Mouse (Mus musculus) forelimb bud, embryonic 11.5 days (tissue): ENCODE measurements around the gene Ubr7.

Experiments used
- DNase-seq: peaks from one replicate; pipeline ENCODE4 v3.0.0-alpha.2; 2012; ENCODE audit warnings: low read depth, low spot score

The Ubr7 gene

DNA sequence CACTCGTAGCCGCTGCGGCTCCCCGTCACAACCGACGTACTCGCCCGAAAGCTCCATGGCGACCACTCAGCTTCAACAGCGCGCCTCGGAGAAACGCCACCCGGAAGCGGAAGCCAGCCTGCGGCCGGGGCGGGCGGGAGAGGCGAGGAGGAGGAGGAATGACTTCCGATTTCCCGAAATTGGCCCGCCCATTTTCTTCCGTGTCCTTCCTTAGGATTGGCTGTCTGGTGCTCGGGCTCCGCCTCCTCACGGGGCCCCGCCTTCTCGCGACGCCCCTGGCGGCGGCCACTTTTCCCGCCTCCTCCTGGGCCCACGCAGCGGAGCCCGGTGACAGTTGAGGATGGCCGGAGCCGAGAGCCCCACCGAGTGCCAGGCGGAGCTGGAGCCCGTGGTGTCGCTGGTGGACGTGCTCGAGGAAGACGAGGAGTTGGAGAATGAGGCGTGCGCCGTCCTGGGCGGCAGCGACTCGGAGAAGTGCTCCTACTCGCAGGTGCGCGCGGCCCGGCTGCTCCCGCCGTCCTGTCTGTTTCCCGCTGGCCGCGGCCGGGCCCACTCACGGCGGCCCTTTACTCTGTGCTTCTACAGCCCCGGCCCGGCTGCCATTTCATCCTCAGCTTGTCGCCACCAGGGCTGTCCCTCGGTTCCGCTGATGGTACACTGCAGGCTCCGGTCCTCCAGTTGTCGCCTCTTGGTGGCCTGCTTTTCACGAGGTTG is at the start of gene Ubr7, which contains the start of the genes Gm28051 and Gon7:
Ubr7 (plus strand) TSS at position 279 of the 714 bp plus-strand sequence.
Gm28051 (minus strand) TSS at position 77 of the 714 bp plus-strand sequence.
Gon7 (minus strand) TSS at position 115 of the 714 bp plus-strand sequence.
- peak; percentile 97 for DNase-seq

DNA sequence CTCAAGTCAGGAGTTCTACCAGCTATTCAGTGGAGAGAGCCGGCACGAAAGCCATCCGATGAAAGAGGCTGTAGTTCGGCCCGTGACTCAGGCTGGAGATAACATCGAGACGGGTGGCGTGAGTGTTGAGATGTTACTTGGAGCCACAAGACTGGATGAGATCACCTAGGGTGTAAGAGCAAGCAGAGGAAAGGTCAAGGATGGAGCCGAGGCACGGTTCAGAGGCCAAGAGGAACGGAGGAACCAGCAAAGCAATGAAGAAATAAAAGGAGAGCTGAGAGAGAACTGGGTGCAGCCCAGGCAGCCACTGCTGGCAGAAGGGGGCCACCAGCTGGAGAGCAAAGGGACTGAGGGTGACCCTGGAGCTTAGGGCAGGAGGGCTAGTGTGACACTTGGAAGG is 49.5 kb upstream of the Ubr7 start:
- no peak for DNase-seq

DNA sequence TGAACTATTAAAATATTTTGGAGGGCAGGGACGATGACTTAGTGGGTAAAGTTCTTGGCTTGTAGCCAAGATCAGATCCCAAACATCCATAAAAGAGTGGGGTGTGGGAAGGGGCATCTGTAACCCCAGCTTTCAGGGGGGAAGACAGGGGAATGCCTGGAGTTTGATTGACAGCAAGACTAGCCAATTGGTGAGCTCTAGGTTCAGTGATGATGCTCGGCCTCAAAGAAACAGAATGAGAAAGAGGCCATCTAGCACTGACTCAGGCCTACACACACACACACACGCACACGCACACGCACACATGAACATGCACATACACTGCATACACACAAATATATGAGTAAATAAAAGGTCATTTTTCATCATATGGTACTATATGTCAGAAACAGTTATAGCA is 47.9 kb upstream of the Ubr7 start:
- DNase-seq, result no peak

DNA sequence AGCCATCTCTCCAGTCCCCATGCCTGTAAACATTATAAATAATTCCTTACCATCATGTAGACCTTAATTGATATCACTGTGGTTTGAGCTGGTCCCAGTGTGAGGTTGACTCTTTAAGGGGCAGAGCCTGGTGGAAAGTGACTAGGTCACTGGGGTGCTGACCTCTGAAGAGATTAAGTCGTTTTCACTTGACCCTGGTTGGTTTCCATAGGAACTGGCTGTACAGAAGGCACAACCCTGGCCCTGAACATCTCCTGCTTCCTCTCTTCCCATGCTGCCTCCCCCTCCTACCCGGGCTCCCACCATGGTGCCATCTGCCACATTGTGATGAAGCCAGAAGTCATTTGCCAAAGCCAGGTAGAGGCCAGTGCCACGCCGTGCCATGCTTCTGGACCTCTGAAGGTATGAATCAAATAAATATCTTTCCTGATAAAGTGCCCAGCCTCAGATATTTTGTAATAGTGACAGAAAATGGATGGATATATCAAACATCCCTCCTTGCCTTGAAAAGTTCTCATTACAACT is 46.9 kb upstream of the Ubr7 start:
- DNase-seq, result no peak

DNA sequence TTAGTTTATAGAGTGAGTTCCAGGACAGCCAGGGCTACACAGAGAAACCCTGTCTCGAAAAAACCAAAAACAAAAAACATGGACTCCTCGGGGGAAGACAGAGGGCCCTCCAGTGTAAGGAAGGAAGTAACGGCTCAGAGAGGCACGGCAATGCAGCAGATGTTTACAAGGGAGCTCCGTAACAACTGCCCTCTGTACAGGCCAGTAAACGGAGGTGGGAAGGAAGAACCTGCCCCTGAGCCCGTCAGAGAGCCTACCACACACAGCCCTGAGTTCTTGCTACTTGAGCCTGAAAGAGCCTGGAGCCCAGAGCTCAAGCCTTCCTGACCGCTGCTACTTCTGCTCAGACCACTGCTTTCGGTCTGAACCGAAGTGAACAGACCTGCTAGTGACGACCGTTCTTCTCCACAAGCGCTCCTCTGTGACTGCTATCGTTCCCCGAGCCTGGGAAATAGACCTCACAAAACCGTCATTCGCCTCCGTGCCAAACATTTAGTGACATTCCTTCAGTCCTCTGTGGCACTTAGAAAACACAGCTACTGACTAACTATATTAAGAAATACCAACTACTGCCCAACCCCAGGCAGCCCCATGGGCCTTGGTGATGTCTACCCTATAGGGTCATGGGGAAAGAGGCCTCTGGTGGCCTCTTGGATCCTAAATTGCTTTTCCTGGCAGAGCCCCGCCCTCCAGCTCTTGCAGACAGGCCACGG is 44.5 kb upstream of the Ubr7 start:
- no peak for DNase-seq

DNA sequence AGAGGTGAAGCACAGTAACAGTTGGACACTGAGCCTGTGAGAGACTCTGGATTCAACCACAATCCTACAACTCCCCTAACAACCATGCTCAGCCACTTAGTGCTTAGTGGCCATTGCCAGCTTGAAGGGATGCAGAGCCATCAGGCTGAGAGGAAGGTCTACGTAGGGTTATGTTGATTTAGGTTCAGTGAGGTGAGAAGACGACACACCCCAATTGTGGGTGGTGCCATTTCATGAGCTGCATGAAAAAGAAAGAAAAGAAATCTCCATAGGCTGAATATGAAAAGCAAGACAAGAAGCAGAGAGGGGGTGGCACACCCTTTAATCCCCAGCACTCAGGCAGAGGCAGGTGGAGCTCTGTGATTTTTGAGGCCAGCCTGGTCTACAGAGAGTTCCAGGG is 43.7 kb upstream of the Ubr7 start:
- DNase-seq, result no peak

DNA sequence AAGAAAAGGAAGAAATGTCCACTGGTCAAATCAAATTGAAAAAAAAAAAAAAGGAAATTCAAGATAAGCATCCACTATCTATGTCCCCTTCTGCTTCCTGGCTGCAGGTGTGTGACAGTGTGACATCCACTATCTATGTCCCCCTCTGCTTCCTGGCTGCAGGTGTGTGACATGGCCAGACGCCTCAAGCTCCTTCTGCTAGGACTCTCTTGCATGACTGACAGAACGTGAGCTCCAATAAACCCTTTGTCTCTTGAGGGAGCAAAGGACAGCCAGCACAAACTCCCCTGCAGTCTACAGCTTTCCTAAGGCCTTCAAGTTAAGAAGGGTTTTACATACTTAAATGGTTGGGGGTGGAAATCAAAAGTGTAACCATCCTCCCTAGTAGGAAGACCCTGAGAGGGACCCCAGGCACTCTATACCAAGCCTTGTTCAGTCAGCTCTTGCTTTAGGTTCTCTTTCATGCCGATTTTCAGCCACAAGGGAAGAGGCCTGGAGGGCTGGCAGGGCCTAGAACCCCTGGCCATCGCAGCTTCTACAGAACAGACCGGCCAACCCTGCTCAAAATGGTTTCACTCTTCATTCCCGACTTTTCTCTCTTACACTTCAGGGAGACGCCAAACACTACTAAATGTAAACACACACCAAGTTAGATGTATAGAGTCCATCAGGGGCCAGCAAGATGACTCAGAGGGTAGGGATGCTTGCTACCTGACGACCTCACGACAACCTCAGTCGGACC is 42.9 kb upstream of the Ubr7 start:
- no peak for DNase-seq

DNA sequence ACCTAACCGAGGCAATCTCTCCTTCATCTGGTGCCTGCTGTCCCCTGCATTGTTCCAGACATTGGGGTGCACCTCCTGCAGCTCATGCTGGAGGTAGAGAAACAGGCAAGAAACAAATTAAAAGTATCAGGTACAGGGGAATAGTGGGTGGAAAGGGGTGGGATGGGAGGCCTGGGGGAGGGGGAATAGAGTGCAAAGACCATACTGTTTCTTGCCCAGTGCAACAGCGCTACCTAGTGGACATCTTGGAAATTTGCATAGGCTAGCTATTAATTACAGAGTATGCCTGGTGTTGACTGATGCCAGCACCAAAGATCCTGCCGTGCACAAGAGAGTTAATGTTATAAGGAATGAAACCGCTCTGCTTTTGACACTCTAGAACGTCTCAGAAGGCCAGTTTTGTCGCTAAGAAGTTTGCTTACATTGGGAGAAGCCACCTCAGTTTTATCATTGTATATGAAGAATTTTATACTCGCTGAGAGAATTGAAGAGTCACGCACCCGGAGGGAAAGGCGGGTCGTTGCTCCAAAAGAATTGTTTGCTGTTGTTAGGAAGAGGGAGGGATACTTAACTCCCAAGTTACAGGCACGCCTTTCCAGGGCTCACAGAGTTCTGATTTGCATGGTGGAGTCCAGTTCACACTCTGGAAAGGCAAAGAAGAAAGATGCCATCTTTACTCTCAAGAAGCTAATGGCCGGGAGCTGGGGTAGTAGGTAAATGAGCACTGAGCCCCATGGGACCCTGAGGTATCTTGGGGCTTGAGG is 38.0 kb upstream of the Ubr7 start:
- DNase-seq, result peak; percentile 79

DNA sequence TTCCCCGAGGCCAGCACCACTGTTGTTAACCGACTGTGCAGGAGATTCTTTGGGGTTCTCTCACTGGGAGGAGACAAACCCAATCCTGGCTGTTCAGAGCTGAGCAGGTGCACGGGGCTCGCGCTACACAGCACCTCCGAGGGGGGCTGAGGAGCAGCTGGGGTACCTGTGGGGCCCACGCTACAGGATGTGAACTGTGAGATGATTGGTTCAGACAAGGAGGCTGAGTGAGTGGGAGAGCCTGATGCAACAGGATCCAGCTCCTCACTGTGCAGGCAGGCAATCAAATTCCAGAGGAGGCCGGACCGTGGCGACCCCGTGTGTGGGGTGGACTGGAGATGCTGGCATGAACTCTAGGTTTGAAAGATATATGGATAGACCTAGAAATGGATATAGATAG is 35.3 kb upstream of the Ubr7 start:
- no peak for DNase-seq

DNA sequence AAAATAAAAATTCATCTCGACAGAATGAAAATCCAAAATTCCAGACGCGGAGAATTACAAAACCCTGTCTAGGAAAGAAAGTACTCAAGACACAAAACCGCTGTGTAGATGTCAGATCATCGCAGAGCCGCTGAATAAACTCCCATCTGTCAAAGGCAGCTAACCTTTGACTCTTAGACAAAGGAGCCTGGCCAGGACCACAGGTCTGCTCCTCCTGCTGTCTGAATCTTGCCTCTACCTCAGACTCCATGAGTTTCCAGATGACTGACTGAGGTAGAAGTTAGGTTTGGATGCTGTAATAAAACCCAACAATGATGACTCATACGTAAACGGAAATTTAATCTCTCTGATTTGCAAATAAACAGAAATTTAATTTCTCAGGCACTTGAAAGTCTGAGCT is 34.8 kb upstream of the Ubr7 start:
- no peak for DNase-seq

DNA sequence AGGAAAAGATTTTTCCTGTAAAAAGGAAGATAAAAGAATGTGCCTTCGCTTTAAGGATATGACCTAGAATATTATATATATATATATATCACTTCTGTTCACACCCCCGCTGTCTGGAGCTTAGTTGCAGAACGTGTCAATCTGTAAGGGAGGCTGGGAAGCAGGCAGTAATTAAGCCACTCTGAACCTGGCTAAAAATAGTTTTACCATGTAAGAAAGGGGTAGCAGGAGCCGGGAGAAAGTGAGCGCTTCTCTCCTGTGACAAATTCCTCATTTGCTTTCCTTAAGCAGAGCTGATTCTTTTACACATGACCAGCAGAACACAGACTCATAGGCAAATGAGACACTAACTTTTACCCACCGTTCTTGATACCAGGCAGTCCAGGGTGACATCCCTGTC is 33.9 kb upstream of the Ubr7 start:
- no peak for DNase-seq

DNA sequence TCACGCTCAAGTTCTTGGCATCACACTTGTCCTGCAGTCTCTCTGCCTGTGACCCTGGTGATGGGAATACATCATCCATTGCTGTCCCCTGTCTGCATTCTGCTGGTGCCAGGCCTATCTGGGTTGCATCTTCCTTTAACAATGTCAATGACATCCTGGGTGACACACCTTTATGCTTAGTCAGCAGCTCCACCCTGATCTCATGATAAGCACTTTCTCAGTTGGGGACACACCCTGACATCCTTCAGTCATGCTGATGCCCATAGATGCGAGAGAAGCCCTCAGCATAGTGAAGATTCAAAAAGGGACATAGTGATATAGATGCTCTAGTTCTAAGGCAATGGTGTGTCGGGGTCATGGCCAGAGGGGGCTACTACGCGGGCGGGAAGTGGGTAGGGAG is 32.6 kb upstream of the Ubr7 start:
- no peak for DNase-seq

DNA sequence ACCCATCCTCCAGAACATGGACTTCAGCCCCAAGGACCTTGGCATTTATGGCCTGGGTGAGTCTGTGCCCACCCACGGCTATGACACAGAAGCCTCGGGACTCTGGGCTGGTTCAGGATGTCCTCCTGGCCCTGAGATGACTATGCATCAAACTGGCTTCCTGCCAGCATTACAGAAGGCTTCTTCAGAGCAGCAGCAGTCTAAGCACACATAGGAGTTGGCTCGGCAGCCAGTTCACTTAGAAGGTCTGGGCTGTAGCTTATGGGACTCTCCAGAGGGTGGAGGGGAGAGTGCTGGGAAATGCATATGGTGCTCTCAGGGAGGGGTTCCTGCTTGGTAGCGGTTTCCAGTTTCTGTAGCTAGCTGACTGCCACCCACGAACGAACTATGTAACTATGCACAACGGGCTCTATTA is 32.0 kb upstream of the Ubr7 start:
- DNase-seq, result no peak

DNA sequence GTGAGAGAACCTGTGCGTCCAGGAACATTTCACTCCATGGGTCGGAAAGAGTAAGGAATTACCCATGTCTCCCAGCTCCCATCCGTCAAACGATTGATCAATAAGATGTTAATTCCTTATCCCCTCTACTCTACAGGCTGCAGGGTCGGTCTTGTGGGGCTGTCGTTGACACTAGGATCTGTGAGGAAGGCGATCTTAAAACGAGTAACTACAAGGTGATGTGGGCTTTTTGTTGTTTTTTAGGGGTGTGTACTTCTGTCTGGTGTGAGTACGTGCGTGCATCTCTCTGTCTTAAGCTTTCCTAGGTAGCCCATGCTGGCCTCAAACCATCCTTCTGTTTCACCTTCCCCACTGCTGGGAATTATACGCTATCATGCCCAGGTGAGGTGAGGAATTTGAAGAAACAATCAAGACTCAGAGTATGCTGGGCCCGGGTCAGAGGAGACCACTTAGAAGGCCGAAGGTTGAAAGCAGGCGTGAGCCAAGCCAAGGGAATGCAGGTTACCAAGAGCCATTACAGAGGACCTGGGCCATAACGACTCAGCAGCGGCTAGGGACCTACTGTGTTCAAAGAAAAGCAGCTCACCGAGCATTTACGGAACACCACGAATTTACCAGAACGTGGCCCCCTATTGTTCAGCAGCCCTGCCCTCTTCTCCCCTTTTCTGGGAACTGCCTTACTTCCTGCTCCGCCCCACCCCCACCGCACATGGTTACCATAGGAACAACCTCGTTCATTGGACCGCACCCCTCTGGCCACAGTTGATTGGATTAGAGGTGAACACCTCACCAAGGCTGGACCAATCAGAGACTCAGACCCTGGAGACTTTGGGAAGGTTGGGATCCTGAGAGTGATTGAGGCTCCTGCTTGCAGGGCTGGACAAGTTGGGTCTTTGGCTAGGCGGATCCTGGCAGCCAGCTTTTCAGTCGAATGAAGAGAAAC is 27.6 kb upstream of the Ubr7 start:
- peak; percentile 96 for DNase-seq

DNA sequence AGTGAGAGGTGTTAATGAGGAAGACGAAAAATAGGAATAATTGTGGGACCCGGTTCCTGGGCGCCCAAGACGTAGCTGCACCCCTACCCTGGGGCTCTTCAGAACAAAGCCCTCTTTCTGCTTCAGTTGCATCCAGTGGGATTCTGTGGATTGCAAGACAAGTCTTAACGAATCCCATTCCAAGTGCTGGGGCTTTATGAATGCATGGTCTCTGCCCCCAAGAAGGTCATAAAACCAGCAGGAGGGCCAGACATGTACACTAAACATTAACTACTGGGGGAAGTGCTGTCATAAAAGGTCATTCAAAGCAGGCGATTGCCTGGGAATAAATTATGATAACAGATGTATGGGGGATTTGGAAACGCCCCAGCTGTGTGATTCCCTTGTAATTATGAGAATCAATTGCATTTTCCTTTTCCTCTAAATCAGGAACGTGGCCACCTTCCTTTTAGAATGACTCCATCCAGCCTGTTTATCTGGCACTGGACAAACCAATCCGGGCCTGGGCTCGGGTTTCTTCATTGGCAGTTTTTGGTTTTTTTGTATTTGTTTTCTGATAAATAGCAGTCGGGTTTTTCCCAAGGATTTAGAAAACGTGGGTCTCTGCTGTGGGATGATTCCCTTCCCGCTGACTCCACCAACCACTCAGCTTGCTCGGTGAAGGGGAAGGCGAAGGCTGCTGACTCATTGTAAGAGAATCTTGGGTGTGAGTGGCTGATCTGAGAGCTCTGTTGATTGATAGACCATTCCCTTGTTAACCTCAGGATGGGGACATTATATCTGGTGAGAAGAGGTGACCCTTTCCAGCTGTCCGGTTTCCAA is 26.8 kb upstream of the Ubr7 start:
- peak; percentile 82 for DNase-seq

DNA sequence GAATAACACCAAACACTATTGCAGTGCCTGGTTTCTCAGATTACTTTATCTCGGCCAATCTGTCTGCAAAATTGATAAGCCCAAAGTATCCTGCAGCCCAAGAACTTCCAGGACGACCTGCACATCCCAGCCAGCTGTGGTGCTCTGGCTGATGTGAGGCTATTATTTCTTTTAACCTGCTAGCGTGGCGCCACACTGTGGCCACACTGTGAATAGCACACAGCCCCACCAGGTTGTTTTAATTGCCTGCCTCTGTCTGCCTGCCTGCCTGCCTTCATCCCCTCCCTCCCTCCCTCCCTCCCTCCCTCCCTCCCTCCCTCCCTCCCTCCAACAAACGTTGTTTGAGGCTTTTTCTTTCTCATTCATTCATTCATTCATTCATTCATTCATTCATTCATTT is 24.4 kb upstream of the Ubr7 start:
- DNase-seq, result peak; percentile 73

DNA sequence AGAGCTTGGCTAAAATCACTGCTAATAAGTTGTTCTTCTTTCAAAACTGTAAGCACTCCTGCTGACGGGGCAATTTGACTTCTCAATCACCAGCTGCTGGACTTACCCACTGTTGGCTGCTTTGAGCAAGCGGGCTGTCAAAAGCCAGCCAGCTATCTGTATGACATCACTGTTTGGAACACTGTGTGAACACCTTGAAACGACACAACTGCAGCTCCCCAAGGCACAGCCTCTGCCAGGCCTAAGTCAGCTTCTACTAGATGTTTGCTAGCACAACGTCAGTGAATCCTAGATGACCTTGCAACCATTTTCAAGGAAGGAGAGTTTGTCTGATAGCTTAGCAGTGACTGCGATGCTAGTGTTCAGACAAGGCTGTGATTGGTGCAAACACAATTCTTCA is 18.7 kb upstream of the Ubr7 start:
- no peak for DNase-seq

DNA sequence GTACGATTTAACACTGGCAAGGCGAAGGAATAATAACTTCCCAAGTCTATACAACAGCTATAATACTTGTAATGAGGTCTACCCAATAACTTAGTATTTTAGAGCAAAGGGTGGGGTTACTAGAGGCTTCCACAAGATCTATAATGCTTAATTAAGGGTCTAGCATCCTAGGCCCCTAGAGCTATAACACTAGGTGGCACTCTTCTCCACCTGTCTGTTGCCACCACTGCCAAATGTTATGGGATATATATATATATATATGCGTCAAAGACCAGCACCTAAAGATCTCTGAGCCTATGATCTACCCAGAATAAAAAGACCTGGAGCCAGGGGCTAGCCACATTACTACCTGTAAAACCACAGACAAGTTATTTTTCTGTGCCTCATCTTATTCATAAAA is 17.5 kb upstream of the Ubr7 start:
- DNase-seq, result no peak

DNA sequence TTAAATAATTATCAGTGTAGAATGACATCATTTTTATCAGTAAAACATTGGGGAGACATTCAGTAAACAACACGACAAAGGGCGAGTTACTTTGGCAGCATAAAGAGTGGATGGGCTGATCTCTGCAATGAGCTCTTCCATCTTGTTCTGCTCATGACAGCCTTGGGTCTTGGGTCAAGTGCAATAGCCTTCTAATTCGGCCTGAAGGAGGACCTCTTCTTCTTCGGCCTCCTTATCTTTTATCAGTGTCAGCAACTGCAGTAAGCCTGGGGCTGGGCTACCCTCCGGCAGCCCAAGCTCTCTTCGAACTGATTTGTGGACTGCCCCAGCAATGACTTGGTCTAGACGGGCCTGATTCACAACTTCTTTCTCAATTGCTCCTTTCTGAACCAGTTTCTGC is 15.7 kb upstream of the Ubr7 start:
- DNase-seq, result no peak
